Mouse (Mus musculus) kidney, adult 2 months (tissue): ENCODE results near the gene Fkbpl.

Source experiments
- CTCF ChIP-seq: fragments of 200-500 bp; conservative IDR thresholded peaks from 2 replicates; pipeline ENCODE4 v1.5.1; 2011; ENCODE audit warnings: low read depth, mild to moderate bottlenecking, control low read depth, low read length, moderate library complexity, mixed read lengths; ENCODE audit not compliant: insufficient read depth, insufficient read length
- POLR2A ChIP-seq: fragments of 200-500 bp; IDR thresholded peaks from one replicate; pipeline ENCODE4 v1.6.1; 2011; ENCODE audit warnings: low read depth, low read length, control low read depth

DNA sequence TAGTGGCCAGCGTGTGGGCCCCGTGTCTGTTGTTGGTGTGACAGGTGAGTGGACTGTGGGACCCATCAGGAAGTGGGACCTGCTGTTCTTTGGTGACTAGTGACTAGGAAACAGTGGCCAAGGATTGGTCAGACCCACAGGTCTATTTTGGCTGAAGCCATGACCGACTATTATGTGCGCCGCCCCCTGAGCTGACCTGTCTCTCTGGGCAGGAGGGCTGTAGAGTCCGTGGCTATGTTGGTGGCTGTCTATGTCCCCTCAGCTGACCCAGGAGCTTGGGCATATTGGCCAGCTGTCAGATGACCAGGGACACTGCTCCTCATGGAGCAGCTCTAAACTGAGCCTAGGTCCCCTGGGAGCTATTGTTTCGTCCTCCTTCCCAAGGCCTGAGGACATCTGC lies 44.3 kb downstream of the Fkbpl start:
- TF ChIP-seq CTCF: no peak
- no peak for TF ChIP-seq POLR2A
